Mouse (Mus musculus) ES-Bruce4 (cell line): ENCODE results near the gene Olfr524.

Experiments used
- CTCF ChIP-seq: IDR thresholded peaks from one replicate; pipeline ENCODE4 v1.8.1; 2011; ENCODE audit warnings: low read depth, low read length
- EP300 ChIP-seq: IDR thresholded peaks from 2 replicates; pipeline ENCODE4 v1.6.1; 2011; ENCODE audit warnings: low read depth, low read length; ENCODE audit not compliant: insufficient read depth

GRCm38 (mm10) chr7:140172936-140173335 is 32.8 kb downstream of the Olfr524 start, which contains the start of gene Olfr523:
- TF ChIP-seq CTCF = no peak
- no peak for TF ChIP-seq EP300
